Comparison of ENCODE assay signal across 20 mouse cellular contexts in the genomic region with DNA sequence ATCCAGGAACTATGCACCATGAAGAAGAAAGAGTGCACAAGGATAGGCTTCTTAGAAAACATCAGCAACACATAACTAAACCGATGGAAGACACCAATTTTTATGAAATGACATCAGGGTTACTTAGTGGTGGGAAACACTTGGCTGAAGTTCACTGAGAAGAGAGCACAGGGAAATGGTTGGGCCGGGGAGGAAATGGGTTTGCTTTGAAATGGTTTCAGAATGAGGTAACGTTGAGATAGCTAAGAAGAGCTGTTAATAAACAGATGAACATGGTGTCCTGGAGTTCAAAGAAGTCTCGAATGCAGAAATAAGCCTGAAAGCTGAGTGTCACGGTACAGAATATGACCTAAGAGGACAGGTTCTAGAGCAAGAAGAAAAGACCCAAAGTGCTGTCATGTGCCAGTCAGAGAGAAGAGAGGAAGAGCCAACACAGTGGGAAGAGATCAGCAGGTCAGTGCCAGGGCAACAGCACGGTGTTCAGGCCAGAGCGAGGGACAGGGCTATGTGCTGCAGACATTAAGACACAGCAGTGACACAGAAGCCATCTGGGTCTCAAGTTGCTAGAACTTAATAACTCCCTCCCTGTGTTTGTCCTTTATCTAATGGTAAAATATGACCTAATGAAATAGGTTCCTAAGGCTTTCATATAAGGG. TPM values are rescaled to one million over a fixed set of nuclear protein-coding genes. Genes with fewer than 3 reads are reported as not detected.
A peak's percentile ranks its signal among the peaks of the same experiment; 100 is the strongest.
DNase-seq lines count a peak whose midpoint lies in the region; ATAC-seq and TF ChIP-seq lines count a peak whose summit lies in the region.
"Had no signal": no experiment of that assay in that cellular context is flagged by ENCODE, and none has a peak within 500 bp of the region (broad histone marks: within the 10 kb centered on the region; RNA-seq: fewer than 3 reads in every experiment).

No protein-coding gene starts in this region.

- ATAC-seq in heart, embryonic 13.5 days (ENCODE audit: extremely low read depth, insufficient number of reproducible peaks, low FRiP score, low TSS enrichment), result no peak
- ATAC-seq in lung, postnatal 0 days, result peak; percentile 76
- ATAC-seq in stomach, postnatal 0 days (ENCODE audit: low FRiP score, low TSS enrichment), result no peak
- ATAC-seq: Patski had no signal

- intact Hi-C loops in heart, postnatal 36 days (cut with DNase I), result no loop called here

- in situ Hi-C loops in CH12.LX (cut with MboI; ENCODE audit: low pct_ligation_motif_present, low pct_unique_long_range_greater_than_20kb, low sequenced_read_pairs), result no loop called here

- WGBS in heart, embryonic 13.5 days, result 48% methylated on average over 7 of the region's 7 CpGs
- WGBS in lung, postnatal 0 days, result 41% methylated on average over 7 of the region's 7 CpGs
- 64% methylated on average over 7 of the region's 7 CpGs for WGBS in stomach, postnatal 0 days

- no peaks in the 10 kb centered on the region for H3K9me3 ChIP-seq in heart, embryonic 13.5 days
- no peaks in the 10 kb centered on the region for H3K9me3 ChIP-seq in lung, postnatal 0 days (ENCODE audit: low read length)
- no peaks in the 10 kb centered on the region for H3K9me3 ChIP-seq in CH12.LX (replicated peaks; ENCODE audit: low read length)
- H3K9me3 ChIP-seq in stomach, postnatal 0 days (ENCODE audit: control insufficient read depth, low read length), result no peaks in the 10 kb centered on the region
- H3K9me3 ChIP-seq: forebrain, embryonic 10.5 days; midbrain, embryonic 12.5 days; neural tube, embryonic 13.5 days had no signal

- no peak for TF ChIP-seq RAD21 in CH12.LX (IDR thresholded peaks at IDR 0.05; ENCODE audit: low read depth, low read length)

- TF ChIP-seq EP300 in lung, postnatal 0 days (IDR thresholded peaks at IDR 0.05), result peak; percentile 27; the same call in 1 of the 2 replicates
- TF ChIP-seq EP300 in CH12.LX (IDR thresholded peaks at IDR 0.05; ENCODE audit: low read length), result peak; percentile 59
- no peak for TF ChIP-seq EP300 in stomach, postnatal 0 days (optimal IDR thresholded peaks at IDR 0.05)

- no peak overlapping the region for H3K4me2 ChIP-seq in heart, embryonic 13.5 days
- H3K4me2 ChIP-seq in lung, postnatal 0 days (replicated peaks; ENCODE audit: low read depth, low read length), result no peak overlapping the region
- peak overlapping the region; percentile 98 for H3K4me2 ChIP-seq in CH12.LX (ENCODE audit: insufficient read depth, low read depth, poor library complexity, severe bottlenecking)
- no peak overlapping the region for H3K4me2 ChIP-seq in stomach, postnatal 0 days (replicated peaks; ENCODE audit: low read depth)
- H3K4me2 ChIP-seq: midbrain, embryonic 12.5 days; neural tube, embryonic 13.5 days had no signal

- no peaks in the 10 kb centered on the region for H3K27me3 ChIP-seq in heart, embryonic 13.5 days (replicated peaks)
- no peaks in the 10 kb centered on the region for H3K27me3 ChIP-seq in lung, postnatal 0 days (replicated peaks; ENCODE audit: insufficient read depth, low read length)
- H3K27me3 ChIP-seq in CH12.LX (replicated peaks), result no peaks in the 10 kb centered on the region
- no peaks in the 10 kb centered on the region for H3K27me3 ChIP-seq in stomach, postnatal 0 days (ENCODE audit: control insufficient read depth, insufficient read depth, low read length)
- H3K27me3 ChIP-seq: midbrain, embryonic 12.5 days; neural tube, embryonic 13.5 days; Patski had no signal

- H3K9ac ChIP-seq in heart, embryonic 13.5 days, result no peak overlapping the region
- no peak overlapping the region for H3K9ac ChIP-seq in lung, postnatal 0 days (replicated peaks; ENCODE audit: low read depth)
- peak overlapping the region; percentile 48 for H3K9ac ChIP-seq in CH12.LX (ENCODE audit: insufficient read depth, low read depth)
- H3K9ac ChIP-seq in stomach, postnatal 0 days (ENCODE audit: low read length), result no peak overlapping the region
- H3K9ac ChIP-seq: liver, embryonic 14.5 days; midbrain, embryonic 12.5 days; neural tube, embryonic 13.5 days had no signal

- peak overlapping the region; percentile 51 for H3K27ac ChIP-seq in heart, embryonic 13.5 days (replicated peaks)
- H3K27ac ChIP-seq in lung, postnatal 0 days (ENCODE audit: low read length), result no peak overlapping the region
- peak overlapping the region; percentile 92 for H3K27ac ChIP-seq in CH12.LX (ENCODE audit: insufficient read depth, low read depth)
- no peak overlapping the region for H3K27ac ChIP-seq in stomach, postnatal 0 days (replicated peaks)
- H3K27ac ChIP-seq: forebrain, embryonic 10.5 days; liver, embryonic 14.5 days; macrophage; midbrain, embryonic 12.5 days; neural tube, embryonic 13.5 days had no signal

- TF ChIP-seq CTCF in lung, postnatal 0 days (IDR thresholded peaks at IDR 0.05), result no peak
- no peak for TF ChIP-seq CTCF in CH12.LX (conservative IDR thresholded peaks at IDR 0.05 in 1 of 2, IDR thresholded peaks at IDR 0.05 in 1 of 2; ENCODE audit: low read depth in 2 of 2, low read length in 2 of 2)
- TF ChIP-seq CTCF in stomach, postnatal 0 days (IDR thresholded peaks at IDR 0.05; ENCODE audit: low read depth), result no peak

- peaks cover 28% of the 10 kb centered on the region for H3K4me1 ChIP-seq in heart, embryonic 13.5 days
- no peaks in the 10 kb centered on the region for H3K4me1 ChIP-seq in lung, postnatal 0 days (ENCODE audit: insufficient read depth, low read depth, low read length)
- H3K4me1 ChIP-seq in CH12.LX (ENCODE audit: control insufficient read depth in 1 of 2, insufficient read depth in 2 of 2), result peaks cover 14 to 34% of the 10 kb centered on the region in 2 experiments
- H3K4me1 ChIP-seq in stomach, postnatal 0 days (replicated peaks; ENCODE audit: control insufficient read depth, insufficient read depth), result no peaks in the 10 kb centered on the region
- H3K4me1 ChIP-seq: forebrain, embryonic 10.5 days had no signal

- dilution Hi-C loops in CH12.LX (cut with MboI; ENCODE audit: extremely low pct_ligation_motif_present, extremely low pct_unique_long_range_greater_than_20kb, low sequenced_read_pairs), result no loop called here

- TF ChIP-seq POLR2A in CH12.LX (IDR thresholded peaks at IDR 0.05; ENCODE audit: low read depth, low read length), result no peak

- H3K79me2 ChIP-seq in CH12.LX (replicated peaks; ENCODE audit: control insufficient read depth, extremely low read depth, insufficient read depth, poor library complexity, severe bottlenecking), result no peaks in the 10 kb centered on the region

- no peak for DNase-seq in heart, postnatal 36 days
- peak; percentile 41 for DNase-seq in lung, postnatal 0 days (ENCODE audit: low spot score)
- no peak for DNase-seq in lung, postnatal 14 days
- DNase-seq in CH12.LX (ENCODE audit: extremely low read depth), result peak; percentile 53
- peak; percentile 26 for DNase-seq in naive thymus-derived CD4-positive, alpha-beta T cell, adult 2 months (ENCODE audit: low read depth)
- no peak for DNase-seq in stomach, postnatal 0 days (ENCODE audit: low spot score)
- DNase-seq: adrenal gland, postnatal 25 days; cerebellum, adult 11 months; cerebellum, postnatal 36 days; kidney, adult 2 months; kidney, postnatal 10 days; right cerebral cortex, adult 18-20 months; thymus, postnatal 4 days had no signal

- H3K4me3 ChIP-seq in heart, embryonic 13.5 days, result no peak overlapping the region
- H3K4me3 ChIP-seq in lung, postnatal 0 days (ENCODE audit: low read depth, low read length), result no peak overlapping the region
- H3K4me3 ChIP-seq in CH12.LX (replicated peaks in 1 of 3; ENCODE audit: low read depth in 2 of 3, low read length in 2 of 3, poor library complexity in 1 of 3), result peak overlapping the region in 1 of 3 experiments; percentile 45
- no peak overlapping the region for H3K4me3 ChIP-seq in stomach, postnatal 0 days (ENCODE audit: low read depth, low read length)
- H3K4me3 ChIP-seq: forebrain, embryonic 10.5 days; midbrain, embryonic 12.5 days; neural tube, embryonic 13.5 days had no signal

- H3K36me3 ChIP-seq in heart, embryonic 13.5 days, result no peaks in the 10 kb centered on the region
- H3K36me3 ChIP-seq in lung, postnatal 0 days (ENCODE audit: insufficient read depth, low read length), result no peaks in the 10 kb centered on the region
- H3K36me3 ChIP-seq in CH12.LX (replicated peaks in 1 of 2; ENCODE audit: control insufficient read depth in 1 of 2, insufficient read depth in 1 of 2, low read length in 1 of 2), result peaks cover 0 to 36% of the 10 kb centered on the region in 2 experiments
- H3K36me3 ChIP-seq in stomach, postnatal 0 days (ENCODE audit: control insufficient read depth, insufficient read depth, low read length), result no peaks in the 10 kb centered on the region
- H3K36me3 ChIP-seq: forebrain, embryonic 10.5 days; midbrain, embryonic 12.5 days; neural tube, embryonic 13.5 days had no signal

TF ChIP-seq in CH12.LX, 34 proteins besides CTCF, POLR2A, EP300 and RAD21 (continues in another document):
- no peak for TF ChIP-seq ZKSCAN1 (IDR thresholded peaks at IDR 0.05; ENCODE audit: borderline replicate concordance, low read depth, low read length)
- peak; percentile 83 for TF ChIP-seq JUN (IDR thresholded peaks at IDR 0.05; ENCODE audit: insufficient read depth, low read depth, low read length)
- TF ChIP-seq IRF4 (IDR thresholded peaks at IDR 0.05; ENCODE audit: low read depth, low read length), result peak; percentile 76
- peak; percentile 41; the same call in 1 of the 2 replicates for TF ChIP-seq BHLHE40 (IDR thresholded peaks at IDR 0.05; ENCODE audit: low read depth, low read length)
- TF ChIP-seq ZNF384 (IDR thresholded peaks at IDR 0.05; ENCODE audit: low read depth, low read length), result no peak
- no peak for TF ChIP-seq MAX (IDR thresholded peaks at IDR 0.05; ENCODE audit: low read length)
- no peak for TF ChIP-seq NRF1 (IDR thresholded peaks at IDR 0.05; ENCODE audit: low read depth, low read length)
- no peak for TF ChIP-seq ZMIZ1 (IDR thresholded peaks at IDR 0.05; ENCODE audit: low read depth, low read length)
- no peak for TF ChIP-seq SIN3A (IDR thresholded peaks at IDR 0.05; ENCODE audit: low read length)

RNA-seq across cellular contexts. Expression of gene Rwdd2a, which starts 46.2 kb away (rescaled TPM):
- 3.9 and 4.1 TPM in 2 replicates for polyA plus RNA-seq in heart, embryonic 13.5 days (2015; fragmentation: Nextera tagmentation; extraction: Ambion mirVana)
- under 1 TPM; 0.58 to 0.76 TPM for total RNA-seq in heart, postnatal 36 days (2021)
- 6.1 and 6.7 TPM in 2 replicates for polyA plus RNA-seq in lung, postnatal 0 days (2015; fragmentation: Nextera tagmentation; extraction: Ambion mirVana)
- total RNA-seq in CH12.LX (2012; rRNA removed) (1.7 TPM in 2 replicates), CH12.LX (2014; rRNA removed) (2.8 and 2.9 TPM in 2 replicates)
- 2.1 and 2.2 TPM in 2 replicates for polyA plus RNA-seq in CH12.LX (2012; ENCODE audit: insufficient read length, low read depth)
- 1.7 and 1.8 TPM in 2 replicates for polyA plus RNA-seq in stomach, postnatal 0 days (2015; fragmentation: Nextera tagmentation; extraction: Ambion mirVana)

RNA-seq across cellular contexts. Expression of gene Pgm3, which starts 46.3 kb away (rescaled TPM):
- 21.6 and 23.4 TPM in 2 replicates for polyA plus RNA-seq in heart, embryonic 13.5 days (2015; fragmentation: Nextera tagmentation; extraction: Ambion mirVana)
- 1 to 10 TPM; 7.2 to 7.8 TPM for total RNA-seq in heart, postnatal 36 days (2021)
- 20.5 and 24.6 TPM in 2 replicates for polyA plus RNA-seq in lung, postnatal 0 days (2015; fragmentation: Nextera tagmentation; extraction: Ambion mirVana)
- total RNA-seq in CH12.LX (2012; rRNA removed), result 28.8 and 29.3 TPM in 2 replicates
- total RNA-seq in CH12.LX (2014; rRNA removed), result 27.4 and 28.5 TPM in 2 replicates
- 31.5 and 32.1 TPM in 2 replicates for polyA plus RNA-seq in CH12.LX (2012; ENCODE audit: insufficient read length, low read depth)
- polyA plus RNA-seq in stomach, postnatal 0 days (2015; fragmentation: Nextera tagmentation; extraction: Ambion mirVana), result 18.0 and 21.2 TPM in 2 replicates

Comparison
In these comparisons a context has a peak if more than half of its experiments do, and no peak if none do; other contexts are left out.
1. DNase-seq: peak in lung, postnatal 0 days (single experiment), CH12.LX (single experiment) and naive thymus-derived CD4-positive, alpha-beta T cell, adult 2 months (single experiment); none in heart, postnatal 36 days (0 of 2), lung, postnatal 14 days (single experiment) and stomach, postnatal 0 days (single experiment).
2. H3K27ac ChIP-seq: peak in heart, embryonic 13.5 days (single experiment) and CH12.LX (single experiment); none in lung, postnatal 0 days (single experiment) and stomach, postnatal 0 days (single experiment).